Mouse (Mus musculus) ES-E14 (cell line): ENCODE measurements around the gene Prol1. TPM values are rescaled to one million over a fixed set of nuclear protein-coding genes. Genes with fewer than 3 reads are reported as not detected.

ENCODE experiments used
- DNase-seq: peaks from one replicate; pipeline ENCODE4 v3.0.0-alpha.2; 2013; ENCODE audit warnings: low read depth, low spot score
- H3K27ac ChIP-seq: 2 replicates; pipeline ENCODE4 v1.5.1; 2012; ENCODE audit warnings: low read depth, mild to moderate bottlenecking, low read length, moderate library complexity, mixed read lengths; ENCODE audit not compliant: poor library complexity, insufficient read depth, severe bottlenecking
- H3K36me3 ChIP-seq: 2 replicates; pipeline ENCODE4 v1.6.1; 2012; ENCODE audit warnings: mild to moderate bottlenecking, low read length, moderate library complexity, mixed read lengths; ENCODE audit not compliant: control insufficient read depth, poor library complexity, insufficient read depth, severe bottlenecking
- H3K4me1 ChIP-seq, 2 experiments: fragments of 150-350 bp in 1 of 2; sonication (generic) in 1 of 2; 2 replicates each; pipeline ENCODE4 v1.6.1; 2012; ENCODE audit warnings: low read length in 2 of 2, mild to moderate bottlenecking in 1 of 2, mixed read lengths in 1 of 2; ENCODE audit not compliant: control insufficient read depth in 2 of 2, insufficient read depth in 2 of 2, poor library complexity in 1 of 2
- H3K4me3 ChIP-seq, 2 experiments: fragments of 150-350 bp in 1 of 2; sonication (generic) in 1 of 2; 2 replicates each; pipeline ENCODE4 v1.5.1; 2012; ENCODE audit warnings: low read length in 2 of 2, low read depth in 1 of 2, mild to moderate bottlenecking in 1 of 2, mixed read lengths in 1 of 2; ENCODE audit not compliant: insufficient read depth in 1 of 2, poor library complexity in 1 of 2, severe bottlenecking in 1 of 2
- H3K9ac ChIP-seq: 2 replicates; pipeline ENCODE4 v1.6.1; 2012; ENCODE audit warnings: low read depth, mild to moderate bottlenecking, low read length, mixed read lengths; ENCODE audit not compliant: poor library complexity, insufficient read depth, severe bottlenecking
- H3K9me3 ChIP-seq: fragments of 150-350 bp; sonication (generic); 2 replicates; pipeline ENCODE4 v1.6.1; 2012; ENCODE audit warnings: low read depth, mild to moderate bottlenecking, low read length; ENCODE audit not compliant: control insufficient read depth, insufficient read depth
- CHD2 ChIP-seq: IDR thresholded peaks from 2 replicates; pipeline ENCODE4 v1.6.1; 2014; ENCODE audit warnings: mild to moderate bottlenecking, low read depth, low read length, inconsistent platforms
- HCFC1 ChIP-seq: IDR thresholded peaks from 2 replicates; pipeline ENCODE4 v1.6.1; 2012; ENCODE audit warnings: low read length, inconsistent platforms, borderline replicate concordance; ENCODE audit not compliant: insufficient read depth
- MAFK ChIP-seq: IDR thresholded peaks from 2 replicates; pipeline ENCODE4 v1.6.1; 2014; ENCODE audit warnings: mild to moderate bottlenecking, low read depth, low read length, inconsistent platforms; ENCODE audit not compliant: insufficient read depth
- ZC3H11A ChIP-seq: IDR thresholded peaks from 2 replicates; pipeline ENCODE4 v1.6.1; 2012; ENCODE audit warnings: low read depth, mild to moderate bottlenecking, inconsistent platforms, low read length, borderline replicate concordance
- ZNF384 ChIP-seq: IDR thresholded peaks from 2 replicates; pipeline ENCODE4 v1.6.1; 2012; ENCODE audit warnings: low read depth, low read length, inconsistent platforms
- in situ Hi-C, 2 experiments: fragments of 600-800 bp; cut with MboI; formaldehyde crosslinking; loops; one replicate each; pipeline ENCODE4 v1.15.1; 2025; ENCODE audit warnings: low sequenced_read_pairs in 2 of 2, inconsistent platforms in 1 of 2; ENCODE audit not compliant: unreplicated experiment in 2 of 2
- total RNA-seq: library from RNA; depleted of rRNA; stranded (reverse); fragments of 300-350 nt; gene quantifications from 2 replicates; pipeline ENCODE4 v1.2.3, GENCODE M21; 2012; rRNA removed

Prol1 gene
- total RNA-seq, 1 experiment: not detected

DNA sequence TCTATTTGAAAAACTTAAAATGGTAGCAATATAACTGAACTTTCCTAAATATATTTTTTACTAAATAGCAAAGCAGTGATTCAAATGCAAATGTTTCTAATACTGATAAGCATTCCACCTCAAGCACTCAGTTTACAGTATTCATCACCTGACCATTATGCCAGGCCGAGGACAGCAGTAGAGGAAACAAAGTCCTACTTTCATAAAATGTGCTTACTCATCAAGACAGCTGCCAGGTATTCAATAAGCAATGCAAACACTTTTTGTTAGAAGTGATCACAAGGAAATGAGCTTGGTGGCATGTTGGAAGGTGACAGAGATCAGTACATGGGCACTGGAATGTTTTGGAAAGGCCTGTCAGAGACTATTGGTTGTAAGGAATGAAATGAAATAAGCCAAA is 49.8 kb downstream of the Prol1 start:
- Histone ChIP-seq H3K9ac (no peak overlapping the region), H3K27ac (no peak overlapping the region), H3K36me3 (no peaks in the 10 kb centered on the region), H3K4me3 (no peak overlapping the region), H3K4me1 (no peaks in the 10 kb centered on the region), H3K9me3 (no peaks in the 10 kb centered on the region)
- no peak for DNase-seq
- no peak for TF ChIP-seq CHD2
- TF ChIP-seq HCFC1: no peak
- no peak for TF ChIP-seq ZNF384
- TF ChIP-seq ZC3H11A: no peak
- TF ChIP-seq MAFK: no peak
- in situ Hi-C loops: no loop called here

DNA sequence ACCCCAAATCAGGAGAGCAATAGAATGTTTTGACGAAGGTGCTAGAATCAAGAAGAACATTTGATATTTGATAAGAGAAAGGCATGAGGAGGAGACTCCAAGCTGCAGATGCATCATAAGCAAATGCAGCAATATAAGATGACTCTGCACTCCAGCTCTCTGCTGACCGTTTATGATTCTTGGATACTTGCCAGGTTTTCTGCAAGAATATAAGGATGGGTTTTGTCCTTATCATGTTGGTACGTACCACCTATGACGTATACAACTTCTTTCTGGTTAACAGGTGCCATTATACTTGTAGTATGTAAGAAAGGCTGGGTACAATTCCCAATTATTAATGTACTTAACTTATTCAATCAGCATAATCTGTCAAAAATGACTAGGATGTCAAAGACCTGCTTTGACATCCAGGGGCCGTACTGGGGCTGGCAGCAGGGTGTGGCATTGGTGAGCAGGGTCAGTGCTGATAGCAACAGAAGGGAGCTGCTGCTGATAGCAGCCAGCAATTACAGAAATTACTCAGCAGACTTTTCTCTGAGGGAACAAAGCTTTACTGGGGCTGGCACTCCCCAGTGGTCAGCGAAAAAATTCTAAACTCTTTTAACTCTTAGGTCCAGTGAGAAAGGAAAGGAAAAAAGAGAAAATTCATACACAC is 53.6 kb downstream of the Prol1 start:
- no peaks in the 10 kb centered on the region for H3K36me3 ChIP-seq
- in situ Hi-C loops: no loop called here
- no peak overlapping the region for H3K27ac ChIP-seq
- no peaks in the 10 kb centered on the region for H3K4me1 ChIP-seq
- TF ChIP-seq ZC3H11A (no peak), HCFC1 (no peak), CHD2 (no peak), ZNF384 (no peak)
- no peak overlapping the region for H3K4me3 ChIP-seq
- H3K9ac ChIP-seq: no peak overlapping the region
- no peak for DNase-seq
- H3K9me3 ChIP-seq: no peaks in the 10 kb centered on the region

DNA sequence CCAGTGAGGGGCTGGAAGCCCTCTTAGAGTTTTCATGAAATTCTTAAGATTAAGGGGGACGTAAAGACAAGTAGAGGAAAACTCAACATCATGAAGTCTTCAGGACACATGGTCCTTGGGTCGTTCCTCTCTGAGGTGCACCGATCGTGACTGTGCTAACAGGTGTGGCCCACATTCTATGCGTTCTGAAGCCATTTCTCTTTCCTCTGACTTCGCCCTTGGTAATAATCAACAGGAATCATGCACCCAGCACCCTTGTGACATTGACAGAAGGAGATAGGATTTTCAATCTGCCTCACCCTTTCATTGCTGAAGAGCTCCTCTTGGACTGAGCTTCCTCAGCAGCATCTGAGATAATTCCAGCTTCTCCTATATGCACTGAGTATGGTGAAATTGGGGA is 55.5 kb downstream of the Prol1 start:
- H3K4me1 ChIP-seq: no peaks in the 10 kb centered on the region
- in situ Hi-C loops: no loop called here
- no peaks in the 10 kb centered on the region for H3K9me3 ChIP-seq
- no peaks in the 10 kb centered on the region for H3K36me3 ChIP-seq
- TF ChIP-seq CHD2: no peak
- no peak overlapping the region for H3K9ac ChIP-seq
- H3K4me3 ChIP-seq: no peak overlapping the region
- no peak for DNase-seq
- no peak overlapping the region for H3K27ac ChIP-seq

DNA sequence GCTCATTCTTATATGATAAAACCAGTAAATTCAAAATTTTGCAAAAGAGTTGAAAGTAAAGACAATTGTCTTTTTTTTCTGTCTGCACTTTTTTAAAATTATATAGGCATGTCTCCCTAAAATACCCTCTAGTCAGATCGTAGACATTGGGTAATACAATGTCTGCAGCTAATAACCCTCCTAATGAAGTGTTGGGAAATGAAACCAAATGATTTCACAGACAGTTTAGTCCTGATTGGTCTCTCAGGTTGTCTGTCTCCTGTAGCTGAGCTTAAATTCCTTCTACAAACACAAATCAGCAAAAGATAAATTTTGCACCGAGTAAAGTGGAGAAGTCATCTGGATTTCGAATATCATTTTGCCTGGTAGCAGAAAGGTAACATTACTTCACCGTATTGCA is 58.7 kb downstream of the Prol1 start, which contains the start of gene Amtn:
Gene Amtn (plus strand): TSS at position 301 of the 400 bp plus-strand sequence.
- Histone ChIP-seq H3K4me1 (no peaks in the 10 kb centered on the region), H3K36me3 (no peaks in the 10 kb centered on the region), H3K9me3 (no peaks in the 10 kb centered on the region), H3K4me3 (no peak within 1 kb of the TSS), H3K9ac (no peak within 1 kb of the TSS), H3K27ac (no peak within 1 kb of the TSS)
- in situ Hi-C loops: no loop called here
- DNase-seq: no peak
- no peak for TF ChIP-seq HCFC1
- TF ChIP-seq ZNF384: no peak
- TF ChIP-seq ZC3H11A: no peak
- TF ChIP-seq MAFK: no peak
- no peak for TF ChIP-seq CHD2

Other genes with a start within 250 kb of the Prol1 start
- not detected in 2 replicates for gene Smr2, start 230.8 kb upstream of the Prol1 start, total RNA-seq
- not detected in 2 replicates for gene Gm11116, start 205.8 kb upstream of the Prol1 start, total RNA-seq
- not detected in 2 replicates for gene Gm11115, start 163.2 kb upstream of the Prol1 start, total RNA-seq
- gene Gm7714, start 48.4 kb upstream of the Prol1 start, total RNA-seq: not detected in 2 replicates
- not detected in 2 replicates for gene Amtn, start 58.8 kb downstream of the Prol1 start, total RNA-seq
- not detected in 2 replicates for gene Ambn, start 138.7 kb downstream of the Prol1 start, total RNA-seq
- not detected in 2 replicates for gene Enam, start 170.7 kb downstream of the Prol1 start, total RNA-seq
- 0.42 and 2.2 TPM in 2 replicates for gene Jchain, start 210.6 kb downstream of the Prol1 start, total RNA-seq
- gene Utp3, start 237.2 kb downstream of the Prol1 start, total RNA-seq: 43.4 and 71.0 TPM in 2 replicates
- gene Rufy3, start 247.7 kb downstream of the Prol1 start, total RNA-seq: 10.8 and 15.0 TPM in 2 replicates